Mouse (Mus musculus): Measurements from ENCODE around the gene Myl6. TPM values are rescaled to one million over a fixed set of nuclear protein-coding genes. Genes with fewer than 3 reads are reported as not detected.

Gene Myl6
- polyA plus RNA-seq, 1 experiment from 2014 or later: 2,049 TPM

GRCm38 (mm10) chr10:128451014-128451413, 42.9 kb downstream of the Myl6 start:
- Histone ChIP-seq H3K4me1 (ENCODE audit: insufficient read depth, low read depth, low read length) (no peaks in the 10 kb centered on the region), H3K36me3 (ENCODE audit: insufficient read depth, low read length) (no peaks in the 10 kb centered on the region), H3K4me2 (replicated peaks; ENCODE audit: low read depth, low read length) (no peak overlapping the region), H3K27ac (ENCODE audit: low read length) (no peak overlapping the region), H3K9me3 (ENCODE audit: low read length) (no peaks in the 10 kb centered on the region), H3K9ac (replicated peaks; ENCODE audit: low read depth) (no peak overlapping the region), H3K4me3 (ENCODE audit: low read depth, low read length) (no peak overlapping the region), H3K27me3 (replicated peaks; ENCODE audit: insufficient read depth, low read length) (no peaks in the 10 kb centered on the region)
- WGBS: 68% methylated on average over 6 of the region's 6 CpGs
- ATAC-seq (no peak), DNase-seq (ENCODE audit: low spot score) (no peak)
- no peak for TF ChIP-seq CTCF (IDR thresholded peaks at IDR 0.05)
- no peak for TF ChIP-seq EP300 (IDR thresholded peaks at IDR 0.05)

GRCm38 (mm10) chr10:128445407-128445806, 48.5 kb downstream of the Myl6 start:
- Histone ChIP-seq H3K4me1 (ENCODE audit: insufficient read depth, low read depth, low read length) (no peaks in the 10 kb centered on the region), H3K36me3 (ENCODE audit: insufficient read depth, low read length) (0 out of 2 replicates have a peak, but pooled peaks cover 5% of the 10 kb centered on the region), H3K27me3 (replicated peaks; ENCODE audit: insufficient read depth, low read length) (no peaks in the 10 kb centered on the region), H3K4me3 (ENCODE audit: low read depth, low read length) (no peak overlapping the region), H3K9me3 (ENCODE audit: low read length) (no peaks in the 10 kb centered on the region), H3K27ac (ENCODE audit: low read length) (no peak overlapping the region), H3K9ac (replicated peaks; ENCODE audit: low read depth) (no peak overlapping the region), H3K4me2 (replicated peaks; ENCODE audit: low read depth, low read length) (no peak overlapping the region)
- ATAC-seq (peak; percentile 19; the same call in 1 of the 2 replicates), DNase-seq (ENCODE audit: low spot score) (peak; percentile 23)
- 43% methylated on average over 4 of the region's 4 CpGs for WGBS
- TF ChIP-seq CTCF (IDR thresholded peaks at IDR 0.05) (no peak), EP300 (IDR thresholded peaks at IDR 0.05) (no peak)

GRCm38 (mm10) chr10:128444354-128444753, 49.6 kb downstream of the Myl6 start:
- no peaks in the 10 kb centered on the region for H3K9me3 ChIP-seq (ENCODE audit: low read length)
- no peaks in the 10 kb centered on the region for H3K27me3 ChIP-seq (replicated peaks; ENCODE audit: insufficient read depth, low read length)

GRCm38 (mm10) chr10:128442718-128443117, 51.2 kb downstream of the Myl6 start:
- DNase-seq (ENCODE audit: low spot score): no peak
- H3K27ac ChIP-seq (ENCODE audit: low read length): no peak overlapping the region
- no peak overlapping the region for H3K4me2 ChIP-seq (replicated peaks; ENCODE audit: low read depth, low read length)
- H3K9ac ChIP-seq (replicated peaks; ENCODE audit: low read depth): no peak overlapping the region
- no peak for TF ChIP-seq EP300 (IDR thresholded peaks at IDR 0.05)
- no peak for TF ChIP-seq CTCF (IDR thresholded peaks at IDR 0.05)
- 81% methylated on average over 1 of the region's 1 CpGs for WGBS
- 0 out of 2 replicates have a peak, but pooled peaks cover 14% of the 10 kb centered on the region for H3K36me3 ChIP-seq (ENCODE audit: insufficient read depth, low read length)
- H3K4me3 ChIP-seq (ENCODE audit: low read depth, low read length): no peak overlapping the region
- no peaks in the 10 kb centered on the region for H3K9me3 ChIP-seq (ENCODE audit: low read length)
- no peak for ATAC-seq
- H3K4me1 ChIP-seq (ENCODE audit: insufficient read depth, low read depth, low read length): no peaks in the 10 kb centered on the region
- H3K27me3 ChIP-seq (replicated peaks; ENCODE audit: insufficient read depth, low read length): no peaks in the 10 kb centered on the region

More at GRCm38 (mm10) chr10:128444354-128444753, 49.6 kb downstream of the Myl6 start:
- TF ChIP-seq EP300 (IDR thresholded peaks at IDR 0.05) (no peak), CTCF (IDR thresholded peaks at IDR 0.05) (no peak)
- Histone ChIP-seq H3K4me1 (ENCODE audit: insufficient read depth, low read depth, low read length) (no peaks in the 10 kb centered on the region), H3K4me2 (replicated peaks; ENCODE audit: low read depth, low read length) (no peak overlapping the region), H3K9ac (replicated peaks; ENCODE audit: low read depth) (no peak overlapping the region), H3K36me3 (ENCODE audit: insufficient read depth, low read length) (0 out of 2 replicates have a peak, but pooled peaks cover 5% of the 10 kb centered on the region), H3K4me3 (ENCODE audit: low read depth, low read length) (no peak overlapping the region), H3K27ac (ENCODE audit: low read length) (no peak overlapping the region)
- no peak for ATAC-seq
- DNase-seq (ENCODE audit: low spot score): no peak
- WGBS: 44% methylated on average over 6 of the region's 6 CpGs

GRCm38 (mm10) chr10:128441324-128442119, 52.4 kb downstream of the Myl6 start:
- ATAC-seq (no peak), DNase-seq (ENCODE audit: low spot score) (no peak)
- no peak overlapping the region for H3K4me3 ChIP-seq (ENCODE audit: low read depth, low read length)
- 0 out of 2 replicates have a peak, but pooled peaks cover 14% of the 10 kb centered on the region for H3K36me3 ChIP-seq (ENCODE audit: insufficient read depth, low read length)
- no peak overlapping the region for H3K9ac ChIP-seq (replicated peaks; ENCODE audit: low read depth)
- 85% methylated on average over 10 of the region's 10 CpGs for WGBS
- H3K27ac ChIP-seq (ENCODE audit: low read length): no peak overlapping the region
- no peaks in the 10 kb centered on the region for H3K27me3 ChIP-seq (replicated peaks; ENCODE audit: insufficient read depth, low read length)
- TF ChIP-seq CTCF (IDR thresholded peaks at IDR 0.05) (no peak), EP300 (IDR thresholded peaks at IDR 0.05) (no peak)
- H3K4me2 ChIP-seq (replicated peaks; ENCODE audit: low read depth, low read length): no peak overlapping the region
- H3K9me3 ChIP-seq (ENCODE audit: low read length): no peaks in the 10 kb centered on the region
- no peaks in the 10 kb centered on the region for H3K4me1 ChIP-seq (ENCODE audit: insufficient read depth, low read depth, low read length)

Small RNA genes within 50 kb of the gene (microRNA-seq; reads per million reads assigned to microRNA genes)
- gene Mir6916 (not detected), gene Mir8105 (not detected)

Other genes with a start within 250 kb of the Myl6 start
- not detected in 2 replicates for gene Apon, start 240.0 kb downstream of the Myl6 start, polyA plus RNA-seq (2015; fragmentation: Nextera tagmentation; extraction: Ambion mirVana)
- not detected in 2 replicates for gene Apof, start 225.5 kb downstream of the Myl6 start, polyA plus RNA-seq (2015; fragmentation: Nextera tagmentation; extraction: Ambion mirVana)
- gene Stat2, start 223.6 kb downstream of the Myl6 start, polyA plus RNA-seq (2015; fragmentation: Nextera tagmentation; extraction: Ambion mirVana): 11.8 and 13.4 TPM in 2 replicates
- gene Il23a, start 195.4 kb downstream of the Myl6 start, polyA plus RNA-seq (2015; fragmentation: Nextera tagmentation; extraction: Ambion mirVana): 0.30 and 0.32 TPM in 2 replicates
- 19.0 and 20.2 TPM in 2 replicates for gene Pan2, start 190.8 kb downstream of the Myl6 start, polyA plus RNA-seq (2015; fragmentation: Nextera tagmentation; extraction: Ambion mirVana)
- gene Cnpy2, start 171.7 kb downstream of the Myl6 start, polyA plus RNA-seq (2015; fragmentation: Nextera tagmentation; extraction: Ambion mirVana): 243 and 244 TPM in 2 replicates
- 85.4 and 85.8 TPM in 2 replicates for gene Cs, start 156.4 kb downstream of the Myl6 start, polyA plus RNA-seq (2015; fragmentation: Nextera tagmentation; extraction: Ambion mirVana)
- 16.4 and 19.9 TPM in 2 replicates for gene Coq10a, start 125.1 kb downstream of the Myl6 start, polyA plus RNA-seq (2015; fragmentation: Nextera tagmentation; extraction: Ambion mirVana)
- gene Ankrd52, start 117.0 kb downstream of the Myl6 start, polyA plus RNA-seq (2015; fragmentation: Nextera tagmentation; extraction: Ambion mirVana): 4.2 and 4.9 TPM in 2 replicates
- 0.15 TPM in 1 of 2 replicates, not detected in the other for gene Slc39a5, start 92.9 kb downstream of the Myl6 start, polyA plus RNA-seq (2015; fragmentation: Nextera tagmentation; extraction: Ambion mirVana)
- 48.6 and 54.7 TPM in 2 replicates for gene Nabp2, start 82.7 kb downstream of the Myl6 start, polyA plus RNA-seq (2015; fragmentation: Nextera tagmentation; extraction: Ambion mirVana)
- gene Rnf41, start 82.5 kb downstream of the Myl6 start, polyA plus RNA-seq (2015; fragmentation: Nextera tagmentation; extraction: Ambion mirVana): 31.3 and 32.2 TPM in 2 replicates
- gene Smarcc2, start 34.9 kb downstream of the Myl6 start, polyA plus RNA-seq (2015; fragmentation: Nextera tagmentation; extraction: Ambion mirVana): 28.9 and 33.0 TPM in 2 replicates
- gene Myl6b, start 4.5 kb upstream of the Myl6 start, polyA plus RNA-seq (2015; fragmentation: Nextera tagmentation; extraction: Ambion mirVana): 5.5 and 5.9 TPM in 2 replicates
- gene Esyt1, start 31.7 kb upstream of the Myl6 start, polyA plus RNA-seq (2015; fragmentation: Nextera tagmentation; extraction: Ambion mirVana): 31.1 and 38.2 TPM in 2 replicates
- 13.6 and 15.3 TPM in 2 replicates for gene Zc3h10, start 53.6 kb upstream of the Myl6 start, polyA plus RNA-seq (2015; fragmentation: Nextera tagmentation; extraction: Ambion mirVana)
- 2,921 and 3,267 TPM in 2 replicates for gene Rpl41, start 55.2 kb upstream of the Myl6 start, polyA plus RNA-seq (2015; fragmentation: Nextera tagmentation; extraction: Ambion mirVana)
- 64.2 and 66.5 TPM in 2 replicates for gene Pa2g4, start 71.8 kb upstream of the Myl6 start, polyA plus RNA-seq (2015; fragmentation: Nextera tagmentation; extraction: Ambion mirVana)
- 21.4 and 22.6 TPM in 2 replicates for gene Erbb3, start 95.5 kb upstream of the Myl6 start, polyA plus RNA-seq (2015; fragmentation: Nextera tagmentation; extraction: Ambion mirVana)
- gene Rps26, start 132.6 kb upstream of the Myl6 start, polyA plus RNA-seq (2015; fragmentation: Nextera tagmentation; extraction: Ambion mirVana): 459 and 465 TPM in 2 replicates
- 1.3 and 1.5 TPM in 2 replicates for gene Ikzf4, start 151.8 kb upstream of the Myl6 start, polyA plus RNA-seq (2015; fragmentation: Nextera tagmentation; extraction: Ambion mirVana)
- 12.3 and 12.6 TPM in 2 replicates for gene Suox, start 179.9 kb upstream of the Myl6 start, polyA plus RNA-seq (2015; fragmentation: Nextera tagmentation; extraction: Ambion mirVana)
- 69.1 and 71.8 TPM in 2 replicates for gene Rab5b, start 202.1 kb upstream of the Myl6 start, polyA plus RNA-seq (2015; fragmentation: Nextera tagmentation; extraction: Ambion mirVana)
- 1.0 and 1.4 TPM in 2 replicates for gene Pmel, start 210.1 kb upstream of the Myl6 start, polyA plus RNA-seq (2015; fragmentation: Nextera tagmentation; extraction: Ambion mirVana)
- gene Cdk2, start 210.9 kb upstream of the Myl6 start, polyA plus RNA-seq (2015; fragmentation: Nextera tagmentation; extraction: Ambion mirVana): 33.9 and 34.7 TPM in 2 replicates